Mouse (Mus musculus): Measurements from ENCODE around the gene Cys1. TPM values are rescaled to one million over a fixed set of nuclear protein-coding genes. Genes with fewer than 3 reads are reported as not detected.

The Cys1 gene
- polyA plus RNA-seq, 1 experiment from 2014 or later = 1.2 TPM

- H3K9ac ChIP-seq (ENCODE audit: low read length) = no peak overlapping the region
- H3K27me3 ChIP-seq (replicated peaks; ENCODE audit: control insufficient read depth, insufficient read depth, low read length) = peaks cover 16% of the 10 kb centered on the region
- no peak for DNase-seq (ENCODE audit: low spot score)
- no peaks in the 10 kb centered on the region for H3K4me1 ChIP-seq (ENCODE audit: control insufficient read depth, insufficient read depth, low read length)
- H3K36me3 ChIP-seq (ENCODE audit: control insufficient read depth, insufficient read depth, low read length) = no peaks in the 10 kb centered on the region
- no peak overlapping the region for H3K4me3 ChIP-seq (ENCODE audit: low read depth, low read length)
- no peak overlapping the region for H3K27ac ChIP-seq (ENCODE audit: low read depth, low read length)
- H3K9me3 ChIP-seq (replicated peaks; ENCODE audit: control insufficient read depth, low read length) = no peaks in the 10 kb centered on the region
- 78% methylated on average over 6 of the region's 6 CpGs for WGBS
- H3K4me2 ChIP-seq (ENCODE audit: low read length) = no peak overlapping the region
- no peak for ATAC-seq
These were observed 4.6 kb upstream of the Cys1 start for GRCm38 (mm10) chr12:24686038-24686695.

GRCm38 (mm10) chr12:24683461-24683860 is 1.8 kb upstream of the Cys1 start:
- no peak for ATAC-seq

GRCm38 (mm10) chr12:24682563-24682962 is 950 bp upstream of the Cys1 start:
- Histone ChIP-seq H3K9ac (ENCODE audit: low read length) (no peak overlapping the region), H3K9me3 (replicated peaks; ENCODE audit: control insufficient read depth, low read length) (no peaks in the 10 kb centered on the region), H3K27me3 (replicated peaks; ENCODE audit: control insufficient read depth, insufficient read depth, low read length) (peaks cover 19% of the 10 kb centered on the region), H3K36me3 (ENCODE audit: control insufficient read depth, insufficient read depth, low read length) (no peaks in the 10 kb centered on the region), H3K4me3 (ENCODE audit: low read depth, low read length) (no peak overlapping the region), H3K4me2 (ENCODE audit: low read length) (no peak overlapping the region), H3K4me1 (ENCODE audit: control insufficient read depth, insufficient read depth, low read length) (peaks cover 3% of the 10 kb centered on the region; the same call in 1 of the 2 replicates), H3K27ac (ENCODE audit: low read depth, low read length) (no peak overlapping the region)
- no peak for DNase-seq (ENCODE audit: low spot score)
- 61% methylated on average over 8 of the region's 8 CpGs for WGBS
- no peak for ATAC-seq

More at GRCm38 (mm10) chr12:24683461-24683860, 1.8 kb upstream of the Cys1 start:
- Histone ChIP-seq H3K27ac (ENCODE audit: low read depth, low read length) (no peak overlapping the region), H3K4me3 (ENCODE audit: low read depth, low read length) (no peak overlapping the region), H3K9ac (ENCODE audit: low read length) (no peak overlapping the region), H3K27me3 (replicated peaks; ENCODE audit: control insufficient read depth, insufficient read depth, low read length) (peaks cover 19% of the 10 kb centered on the region), H3K9me3 (replicated peaks; ENCODE audit: control insufficient read depth, low read length) (no peaks in the 10 kb centered on the region), H3K4me2 (ENCODE audit: low read length) (no peak overlapping the region), H3K36me3 (ENCODE audit: control insufficient read depth, insufficient read depth, low read length) (no peaks in the 10 kb centered on the region), H3K4me1 (ENCODE audit: control insufficient read depth, insufficient read depth, low read length) (peaks cover 3% of the 10 kb centered on the region; the same call in 1 of the 2 replicates)
- no peak for DNase-seq (ENCODE audit: low spot score)
- WGBS = 65% methylated on average over 7 of the region's 7 CpGs

GRCm38 (mm10) chr12:24680492-24681285 is 924 bp downstream of the Cys1 start:
- no peak overlapping the region for H3K27ac ChIP-seq (ENCODE audit: low read depth, low read length)
- H3K27me3 ChIP-seq (replicated peaks; ENCODE audit: control insufficient read depth, insufficient read depth, low read length) = peaks cover 19% of the 10 kb centered on the region
- WGBS = 2% methylated on average over 61 of the region's 61 CpGs
- DNase-seq (ENCODE audit: low spot score) (peak; percentile 65), ATAC-seq (peak; percentile 88)
- peak overlapping the region; percentile 58 for H3K4me3 ChIP-seq (ENCODE audit: low read depth, low read length)
- H3K4me1 ChIP-seq (ENCODE audit: control insufficient read depth, insufficient read depth, low read length) = peaks cover 3% of the 10 kb centered on the region; the same call in 1 of the 2 replicates
- no peaks in the 10 kb centered on the region for H3K36me3 ChIP-seq (ENCODE audit: control insufficient read depth, insufficient read depth, low read length)
- no peaks in the 10 kb centered on the region for H3K9me3 ChIP-seq (replicated peaks; ENCODE audit: control insufficient read depth, low read length)
- peak overlapping the region; percentile 91 for H3K4me2 ChIP-seq (ENCODE audit: low read length)
- peak overlapping the region; percentile 73 for H3K9ac ChIP-seq (ENCODE audit: low read length)

GRCm38 (mm10) chr12:24680096-24680491 is 1.5 kb downstream of the Cys1 start:
- WGBS = 20% methylated on average over 9 of the region's 9 CpGs
- ATAC-seq (no peak), DNase-seq (ENCODE audit: low spot score) (no peak)
- Histone ChIP-seq H3K27me3 (replicated peaks; ENCODE audit: control insufficient read depth, insufficient read depth, low read length) (peaks cover 19% of the 10 kb centered on the region), H3K9me3 (replicated peaks; ENCODE audit: control insufficient read depth, low read length) (no peaks in the 10 kb centered on the region), H3K9ac (ENCODE audit: low read length) (peak overlapping the region; percentile 73), H3K4me1 (ENCODE audit: control insufficient read depth, insufficient read depth, low read length) (peaks cover 3% of the 10 kb centered on the region; the same call in 1 of the 2 replicates), H3K36me3 (ENCODE audit: control insufficient read depth, insufficient read depth, low read length) (no peaks in the 10 kb centered on the region), H3K4me3 (ENCODE audit: low read depth, low read length) (peak overlapping the region; percentile 58), H3K4me2 (ENCODE audit: low read length) (peak overlapping the region; percentile 91), H3K27ac (ENCODE audit: low read depth, low read length) (no peak overlapping the region)

- DNase-seq (ENCODE audit: low spot score) = no peak
- Histone ChIP-seq H3K4me2 (ENCODE audit: low read length) (no peak overlapping the region), H3K27me3 (replicated peaks; ENCODE audit: control insufficient read depth, insufficient read depth, low read length) (no peaks in the 10 kb centered on the region), H3K4me1 (ENCODE audit: control insufficient read depth, insufficient read depth, low read length) (no peaks in the 10 kb centered on the region), H3K4me3 (ENCODE audit: low read depth, low read length) (no peak overlapping the region), H3K9me3 (replicated peaks; ENCODE audit: control insufficient read depth, low read length) (no peaks in the 10 kb centered on the region), H3K27ac (ENCODE audit: low read depth, low read length) (no peak overlapping the region), H3K36me3 (ENCODE audit: control insufficient read depth, insufficient read depth, low read length) (peaks cover 38% of the 10 kb centered on the region), H3K9ac (ENCODE audit: low read length) (no peak overlapping the region)
- WGBS = 94% methylated on average over 5 of the region's 5 CpGs
- ATAC-seq = no peak
These were observed 19.5 kb downstream of the Cys1 start for GRCm38 (mm10) chr12:24662131-24662530.

- no peak for DNase-seq (ENCODE audit: low spot score)
- no peak overlapping the region for H3K4me2 ChIP-seq (ENCODE audit: low read length)
- peaks cover 40% of the 10 kb centered on the region for H3K36me3 ChIP-seq (ENCODE audit: control insufficient read depth, insufficient read depth, low read length)
- no peak overlapping the region for H3K4me3 ChIP-seq (ENCODE audit: low read depth, low read length)
- WGBS = 91% methylated on average over 4 of the region's 4 CpGs
- H3K27ac ChIP-seq (ENCODE audit: low read depth, low read length) = no peak overlapping the region
- H3K9me3 ChIP-seq (replicated peaks; ENCODE audit: control insufficient read depth, low read length) = no peaks in the 10 kb centered on the region
- no peaks in the 10 kb centered on the region for H3K27me3 ChIP-seq (replicated peaks; ENCODE audit: control insufficient read depth, insufficient read depth, low read length)
- no peak for ATAC-seq
- H3K9ac ChIP-seq (ENCODE audit: low read length) = no peak overlapping the region
- H3K4me1 ChIP-seq (ENCODE audit: control insufficient read depth, insufficient read depth, low read length) = no peaks in the 10 kb centered on the region
These were observed 20.5 kb downstream of the Cys1 start for GRCm38 (mm10) chr12:24661100-24661499.

GRCm38 (mm10) chr12:24659923-24660322 is 21.7 kb downstream of the Cys1 start:
- H3K9ac ChIP-seq (ENCODE audit: low read length) = no peak overlapping the region
- no peaks in the 10 kb centered on the region for H3K4me1 ChIP-seq (ENCODE audit: control insufficient read depth, insufficient read depth, low read length)
- no peaks in the 10 kb centered on the region for H3K27me3 ChIP-seq (replicated peaks; ENCODE audit: control insufficient read depth, insufficient read depth, low read length)
- H3K36me3 ChIP-seq (ENCODE audit: control insufficient read depth, insufficient read depth, low read length) = peaks cover 51% of the 10 kb centered on the region
- ATAC-seq (no peak), DNase-seq (ENCODE audit: low spot score) (no peak)
- no peaks in the 10 kb centered on the region for H3K9me3 ChIP-seq (replicated peaks; ENCODE audit: control insufficient read depth, low read length)
- H3K27ac ChIP-seq (ENCODE audit: low read depth, low read length) = no peak overlapping the region
- 91% methylated on average over 9 of the region's 9 CpGs for WGBS
- no peak overlapping the region for H3K4me3 ChIP-seq (ENCODE audit: low read depth, low read length)
- no peak overlapping the region for H3K4me2 ChIP-seq (ENCODE audit: low read length)

- no peak for ATAC-seq
- H3K4me2 ChIP-seq (ENCODE audit: low read length) = no peak overlapping the region
- DNase-seq (ENCODE audit: low spot score) = no peak
- no peaks in the 10 kb centered on the region for H3K27me3 ChIP-seq (replicated peaks; ENCODE audit: control insufficient read depth, insufficient read depth, low read length)
- H3K4me3 ChIP-seq (ENCODE audit: low read depth, low read length) = no peak overlapping the region
- no peaks in the 10 kb centered on the region for H3K4me1 ChIP-seq (ENCODE audit: control insufficient read depth, insufficient read depth, low read length)
- WGBS = 90% methylated on average over 4 of the region's 4 CpGs
- no peak overlapping the region for H3K27ac ChIP-seq (ENCODE audit: low read depth, low read length)
- peaks cover 60% of the 10 kb centered on the region for H3K36me3 ChIP-seq (ENCODE audit: control insufficient read depth, insufficient read depth, low read length)
- no peaks in the 10 kb centered on the region for H3K9me3 ChIP-seq (replicated peaks; ENCODE audit: control insufficient read depth, low read length)
- H3K9ac ChIP-seq (ENCODE audit: low read length) = no peak overlapping the region
These were observed 22.6 kb downstream of the Cys1 start for GRCm38 (mm10) chr12:24658998-24659397.

Data from forebrain, embryonic 14.5 days (tissue).